Mouse (Mus musculus) 3T3-L1 (cell line): Measurements from ENCODE around the gene Gm17332.
"Not testable (repeated sequence)": the region's sequence is repeated elsewhere in the genome, so short reads cannot be mapped to it uniquely, and the experiment has no call there.

Experiments
- DNase-seq: peaks from one replicate; pipeline ENCODE4 v3.0.0-alpha.2; 2015; ENCODE audit warnings: low read depth, low spot score

Gene Gm17332

GRCm38 (mm10) chr11:31182362-31182761, at the start of gene Gm17332:
TSS of gene Gm17332 (minus strand) at chr11:31182462.
- DNase-seq: no peak

GRCm38 (mm10) chr11:31229966-31230365, 47.7 kb upstream of the Gm17332 start:
- no peak for DNase-seq

GRCm38 (mm10) chr11:31225359-31225758, 43.1 kb upstream of the Gm17332 start:
- peak; percentile 93 for DNase-seq

- no peak for DNase-seq
These were observed 35.7 kb upstream of the Gm17332 start for GRCm38 (mm10) chr11:31218009-31218408.

DNA sequence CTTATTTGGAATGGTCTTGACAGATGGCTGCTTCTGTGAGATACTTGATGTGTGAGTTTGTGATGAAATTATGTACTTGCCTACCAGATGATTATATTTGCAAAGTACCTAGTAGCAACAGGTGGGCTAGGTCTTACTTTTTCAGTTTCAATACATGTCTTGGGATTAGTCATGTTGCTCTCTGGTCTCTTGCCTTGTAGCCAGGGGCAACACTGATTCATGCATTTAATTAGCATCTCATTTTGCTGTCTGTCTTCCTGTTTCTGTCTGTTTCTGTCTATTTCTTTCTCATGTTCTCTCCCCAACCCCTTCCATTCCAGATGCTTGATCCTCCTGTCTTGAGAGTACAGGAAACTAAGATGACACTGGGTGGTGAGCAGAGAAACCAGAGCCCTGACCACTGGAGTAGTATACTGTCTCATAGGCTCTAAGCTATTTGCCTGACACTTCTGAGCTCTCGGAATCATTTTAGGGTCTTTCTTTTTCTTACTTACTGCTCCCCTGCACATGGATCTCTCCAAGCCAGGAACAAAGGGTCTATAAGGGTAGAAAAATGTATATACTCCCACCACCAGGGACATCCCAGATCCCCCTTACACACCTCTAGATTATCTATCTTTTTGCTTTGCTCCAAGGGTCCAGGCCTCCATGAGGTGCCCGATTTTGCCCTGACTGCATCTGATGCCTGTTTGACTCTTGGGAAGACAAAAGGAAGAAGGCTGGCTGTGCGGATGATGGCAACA, 13.5 kb upstream of the Gm17332 start:
- no peak for DNase-seq

- DNase-seq: no peak
These were observed 12.5 kb upstream of the Gm17332 start for GRCm38 (mm10) chr11:31194761-31195160.

DNA sequence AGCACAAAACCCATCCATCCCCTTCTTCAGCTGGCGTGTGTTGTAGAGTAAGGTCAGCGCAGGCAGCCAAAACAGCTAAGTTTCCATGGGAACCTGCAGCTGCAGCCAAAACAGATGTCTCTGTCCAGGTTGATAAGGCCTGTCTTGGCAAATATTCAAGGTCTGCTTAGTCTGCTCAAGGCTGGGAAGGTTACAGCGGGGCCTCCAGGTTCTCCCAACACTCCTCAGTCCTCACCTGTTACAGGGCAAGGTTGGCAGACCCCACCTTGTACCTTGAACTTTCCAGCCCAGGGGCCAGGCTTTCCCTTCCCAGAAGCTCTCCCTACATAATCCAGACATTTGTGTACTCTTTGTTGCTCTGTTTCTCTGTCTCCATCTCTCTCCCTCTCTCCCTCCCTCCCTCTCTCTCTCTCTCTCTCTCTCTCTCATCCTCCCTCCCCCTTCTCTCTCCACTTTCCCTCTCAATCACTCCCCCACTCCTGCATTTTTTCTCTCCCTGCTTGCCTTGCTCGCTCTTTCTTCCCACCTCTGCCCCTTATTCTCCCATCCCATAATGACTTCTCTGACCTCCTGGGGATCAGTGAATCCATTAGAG, 12.1 kb downstream of the Gm17332 start:
- DNase-seq: peak; percentile 9

- no peak for DNase-seq
These were observed 12.9 kb downstream of the Gm17332 start for GRCm38 (mm10) chr11:31169161-31170051.

- peak; percentile 9 for DNase-seq
These were observed 13.5 kb downstream of the Gm17332 start for GRCm38 (mm10) chr11:31168831-31169160.

DNA sequence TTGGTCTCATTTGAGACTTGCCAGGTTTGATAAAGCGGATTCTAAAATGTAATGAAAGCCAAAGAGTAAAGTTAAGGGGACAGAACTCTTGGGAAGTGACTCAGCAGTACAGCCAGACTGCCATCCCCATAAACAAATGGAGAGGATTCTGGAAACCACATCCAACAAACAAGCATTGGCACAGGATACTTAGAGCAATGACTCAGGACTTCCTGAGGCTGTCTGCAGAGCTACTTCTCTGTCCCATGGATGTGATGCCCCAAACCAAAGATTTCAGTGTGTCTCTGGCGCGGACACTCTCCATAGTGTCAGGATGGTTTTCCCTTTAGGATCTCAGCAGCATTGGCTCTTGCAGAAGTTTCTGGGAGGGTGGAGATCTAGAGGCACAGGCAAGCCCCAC, 25.2 kb downstream of the Gm17332 start:
- DNase-seq: peak; percentile 81

GRCm38 (mm10) chr11:31138394-31138793, 43.9 kb downstream of the Gm17332 start:
- DNase-seq: not testable (repeated sequence)

DNA sequence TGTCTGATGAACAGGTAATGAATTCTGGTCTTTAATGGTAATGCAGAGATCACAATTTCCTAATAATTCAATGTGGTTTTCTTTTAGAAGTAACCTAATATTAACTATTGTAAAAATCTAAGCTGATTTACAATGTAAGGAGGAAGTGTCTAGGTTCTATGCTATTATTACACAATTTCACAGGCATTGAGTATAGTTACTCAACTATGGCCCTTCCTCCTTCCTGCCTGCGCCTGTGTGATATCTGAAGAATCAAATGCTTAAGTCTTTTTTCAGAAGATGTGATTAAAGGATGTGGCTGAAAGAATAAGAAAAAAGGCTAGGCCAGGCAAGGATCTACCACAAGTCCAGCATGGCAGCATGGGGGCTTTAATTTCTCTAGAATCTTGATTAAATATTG, 47.4 kb downstream of the Gm17332 start:
- not testable (repeated sequence) for DNase-seq

DNA sequence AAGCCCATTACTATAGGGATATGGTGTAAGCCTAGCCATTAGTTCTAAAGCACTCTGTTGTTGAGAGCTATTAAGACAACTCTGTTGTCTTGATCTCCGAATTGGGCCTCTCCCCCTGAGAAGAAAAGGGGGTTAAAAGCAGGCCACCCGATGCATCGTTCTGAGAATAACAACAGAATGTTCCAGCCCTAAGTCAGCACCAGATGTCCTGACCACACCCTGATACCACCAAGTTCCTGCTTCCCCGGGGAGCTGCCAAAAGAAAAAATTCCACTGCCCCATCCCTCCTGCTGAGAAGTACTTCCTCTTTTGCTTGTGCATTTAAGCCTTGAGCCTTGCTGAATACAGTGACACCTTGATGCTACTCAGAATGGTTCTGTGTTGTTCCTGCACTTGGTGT, 48.5 kb downstream of the Gm17332 start:
- DNase-seq: peak; percentile 45
